Mouse (Mus musculus) common myeloid progenitor, adult 5-6 weeks (primary cell): ENCODE results near the gene Npff. TPM values are rescaled to one million over a fixed set of nuclear protein-coding genes. Genes with fewer than 3 reads are reported as not detected.
A peak's percentile ranks its signal among the peaks of the same experiment; 100 is the strongest.

Source experiments
- ATAC-seq: replicated peaks from 2 replicates; pipeline ENCODE4 v1.8.0; 2016; ENCODE audit warnings: low read depth, mild to moderate bottlenecking, moderate TSS enrichment, inconsistent platforms; ENCODE audit not compliant: poor library complexity, severe bottlenecking
- total RNA-seq: library from RNA; stranded (forward); fragments of 200-1000, 187-1606 nt; gene quantifications from 2 replicates; pipeline ENCODE4 v1.2.3, GENCODE M21; 2017

Gene Npff
- total RNA-seq, 1 experiment from 2014 or later = 0.50 TPM

DNA sequence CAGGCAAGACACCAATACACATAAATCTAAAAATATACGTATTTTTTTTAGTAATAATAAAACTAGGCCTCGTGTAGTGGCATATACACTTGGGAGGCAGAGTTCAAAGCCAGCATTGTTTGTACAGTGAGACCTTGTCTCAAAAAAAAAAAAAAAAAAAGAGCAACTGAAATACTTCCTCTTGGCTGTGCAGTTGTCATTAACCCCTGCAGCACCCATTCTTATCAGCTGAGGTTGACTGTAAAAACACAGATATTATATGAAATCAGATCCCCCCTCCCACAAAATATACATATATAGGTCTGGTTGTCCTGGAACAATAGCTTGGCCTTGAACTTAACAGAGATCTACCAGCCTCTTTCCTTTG lies 18.3 kb downstream of the Npff start:
- no peak for ATAC-seq

DNA sequence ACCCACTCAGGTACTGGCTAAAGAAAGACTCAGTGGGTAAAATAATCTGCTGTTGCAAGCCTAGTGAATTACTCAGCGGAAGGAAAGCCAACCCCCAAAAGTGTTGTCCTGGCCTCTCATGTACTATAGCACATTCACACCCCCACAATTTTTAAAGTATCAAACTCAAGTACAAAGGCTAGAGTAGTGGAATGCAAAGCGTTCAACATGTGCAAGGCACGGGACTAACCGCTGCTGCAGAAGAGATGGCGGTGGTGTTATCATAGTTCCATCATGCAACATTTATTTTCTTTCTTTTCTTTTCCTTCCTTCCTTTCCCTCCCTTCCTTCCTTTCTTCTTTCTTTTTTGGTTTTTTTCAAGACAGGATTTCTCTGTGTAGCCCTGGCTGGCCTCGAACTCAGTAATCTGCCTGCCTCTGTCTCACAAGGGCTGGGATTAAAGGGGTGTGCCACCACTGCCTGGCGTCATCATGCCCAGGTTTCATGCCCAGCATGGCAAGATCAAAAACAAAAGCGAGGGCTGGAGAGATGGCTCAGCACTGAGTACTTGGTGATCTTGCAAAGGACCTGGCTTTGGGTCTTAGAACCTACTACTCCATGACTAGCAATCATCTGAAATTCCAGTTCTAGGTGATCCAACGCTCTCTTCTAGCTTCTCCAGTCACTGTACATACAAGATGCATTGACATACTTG lies 18.8 kb downstream of the Npff start:
- no peak for ATAC-seq

DNA sequence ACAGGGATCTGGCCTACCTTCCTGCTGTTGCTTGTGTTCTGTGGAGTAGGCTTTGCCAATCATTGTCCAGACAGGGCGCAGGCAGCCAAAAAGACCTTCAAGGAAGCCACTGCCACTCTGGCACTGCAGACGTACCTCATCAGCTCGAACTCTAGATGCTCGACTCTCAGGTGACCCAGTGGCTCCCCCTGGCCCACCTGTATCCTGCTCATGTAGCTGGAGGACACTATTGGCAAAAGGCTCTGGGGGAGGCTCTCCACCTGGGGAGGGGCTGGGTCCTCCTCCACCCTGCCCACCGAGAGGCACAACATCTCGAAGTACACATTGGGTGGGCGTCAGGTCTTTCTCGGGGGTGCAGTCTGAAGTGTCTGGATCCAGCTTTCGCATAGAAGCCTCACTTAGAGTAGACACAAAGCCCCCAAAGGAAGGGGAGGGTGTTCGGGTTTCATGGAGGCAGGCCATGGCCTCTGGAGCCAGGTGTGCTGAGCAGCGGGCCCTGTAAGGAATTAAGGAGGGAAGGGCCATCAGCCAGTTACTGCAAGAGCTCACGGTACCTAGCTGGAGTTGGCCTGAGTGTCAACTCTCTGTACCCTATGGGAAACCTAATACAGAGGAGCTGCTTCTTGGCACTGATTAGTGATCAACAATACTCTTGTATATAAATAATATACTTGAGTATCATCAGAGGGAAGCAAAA lies 19.5 kb downstream of the Npff start:
- no peak for ATAC-seq

DNA sequence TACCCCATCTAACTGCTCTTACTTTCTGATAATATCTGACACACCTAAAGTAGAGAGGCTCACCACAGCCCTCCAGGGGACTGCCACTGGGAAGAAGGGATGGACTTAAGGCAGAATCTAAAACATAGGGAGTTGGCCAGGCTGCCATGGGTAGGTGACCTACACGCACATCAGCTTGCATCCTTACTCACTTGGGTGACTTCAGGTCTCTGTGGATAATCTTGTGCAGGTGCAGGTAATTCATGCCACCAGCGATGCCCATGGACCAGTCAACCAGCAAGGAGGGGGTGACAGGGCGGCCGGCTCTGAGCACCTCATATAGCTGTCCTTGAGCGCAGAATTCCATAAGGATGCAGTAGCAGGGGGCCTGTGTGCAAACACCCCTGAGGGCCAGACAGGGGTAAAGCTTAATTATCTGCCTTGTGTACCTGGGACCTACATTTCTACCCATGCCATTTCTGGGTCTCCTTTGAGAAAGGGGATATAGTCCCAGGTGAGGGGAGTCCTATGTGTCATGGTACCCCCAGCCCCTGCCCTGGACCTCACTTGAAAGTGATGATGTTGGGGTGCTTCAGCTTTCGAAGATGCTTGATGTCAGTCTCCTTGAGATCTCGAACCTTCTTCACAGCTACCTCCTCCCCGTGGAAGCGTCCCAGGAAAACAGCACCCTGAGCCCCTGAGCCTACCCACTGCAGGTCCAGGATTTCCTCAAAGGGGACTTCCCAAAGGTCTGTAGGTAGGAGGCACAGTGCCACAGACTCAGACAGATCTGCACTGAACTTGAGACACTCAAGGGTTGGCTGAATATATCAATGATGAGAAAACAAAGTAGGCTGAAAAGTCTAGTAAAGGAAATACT lies 20.6 kb downstream of the Npff start:
- no peak for ATAC-seq

DNA sequence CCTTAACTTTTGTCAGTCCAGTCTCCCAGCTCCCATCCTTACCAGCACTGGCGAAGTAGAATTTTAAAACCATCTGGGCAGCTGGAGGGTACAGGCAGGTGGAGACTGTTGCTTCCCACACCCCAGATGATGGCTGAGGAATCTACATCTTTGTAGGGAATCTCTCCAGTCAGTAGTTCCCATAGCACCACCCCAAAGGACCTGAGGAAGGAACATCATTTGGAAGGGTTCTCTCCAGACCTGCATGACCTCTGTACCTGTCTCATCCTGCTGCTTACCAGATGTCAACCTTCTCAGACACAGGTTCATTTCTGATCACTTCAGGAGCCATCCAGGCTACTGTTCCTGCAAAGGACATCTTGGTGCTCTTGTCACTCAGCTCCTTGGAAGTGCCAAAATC lies 21.3 kb downstream of the Npff start, which contains the start of gene Gm10337:
Gene Gm10337 (plus strand): TSS at position 276 of the 400 bp plus-strand sequence.
- ATAC-seq = no peak

DNA sequence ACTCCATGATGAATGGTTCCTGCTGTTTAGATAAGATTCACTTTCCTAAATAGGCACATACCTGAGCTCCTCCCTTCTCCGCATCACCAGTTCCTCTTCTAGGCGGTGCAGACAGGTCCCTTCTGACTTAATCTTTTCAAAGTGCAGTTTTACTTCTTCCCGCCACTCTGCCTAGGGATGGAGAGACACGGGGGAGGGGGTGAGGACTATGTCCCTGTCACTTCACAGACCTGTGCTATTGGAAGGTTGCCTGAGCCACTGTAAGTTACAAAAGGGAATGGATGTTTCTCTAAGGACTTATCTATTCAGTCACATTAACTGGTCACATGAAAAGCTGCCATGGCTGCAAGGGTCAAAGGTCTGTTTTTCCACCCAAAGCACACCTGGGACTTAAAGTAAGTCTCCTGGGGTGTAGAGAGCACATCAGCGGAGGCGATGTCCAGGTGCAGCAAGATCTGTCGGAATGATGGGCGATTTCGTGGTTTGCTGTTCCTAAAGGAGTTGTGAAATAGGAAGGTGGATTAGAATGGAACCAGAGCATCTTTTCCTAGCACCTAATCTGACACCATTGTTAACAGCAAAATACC lies 22.4 kb downstream of the Npff start:
- no peak for ATAC-seq

DNA sequence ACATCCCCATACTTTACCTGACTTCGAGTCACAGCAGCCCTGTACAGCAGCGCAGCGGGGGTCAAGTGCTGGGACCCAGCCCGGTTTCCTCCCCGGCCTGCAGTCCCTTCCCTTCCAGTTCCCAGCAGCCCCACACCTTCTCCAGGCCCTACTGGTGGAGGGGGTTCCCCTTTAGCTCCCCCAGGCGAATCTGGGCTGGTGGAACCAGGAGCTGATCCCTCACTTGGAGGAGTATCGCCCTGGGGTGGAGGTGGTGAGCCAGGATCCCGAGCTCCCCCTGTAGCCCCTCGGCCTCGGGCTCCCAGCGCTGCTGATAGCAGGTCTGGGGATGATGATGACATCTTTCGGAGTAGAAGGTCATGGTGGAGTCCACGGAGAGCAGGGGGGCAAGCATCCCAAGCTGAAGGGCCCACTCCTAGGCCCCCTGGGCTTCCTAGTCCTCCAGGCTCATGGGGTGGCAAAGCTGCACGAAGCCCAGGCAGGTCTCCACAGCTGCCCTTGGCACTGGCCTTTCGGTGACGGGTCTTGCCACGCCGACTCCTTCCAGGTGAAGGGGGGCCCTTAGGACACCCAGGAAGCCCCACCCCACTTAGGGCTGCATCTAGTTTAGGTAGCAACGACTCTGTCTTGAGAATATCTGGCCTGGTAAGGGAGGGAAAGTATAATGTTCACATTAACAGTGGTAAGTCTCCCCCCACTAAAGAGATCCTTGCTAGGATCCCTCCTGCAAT lies 23.5 kb downstream of the Npff start:
- ATAC-seq = no peak

DNA sequence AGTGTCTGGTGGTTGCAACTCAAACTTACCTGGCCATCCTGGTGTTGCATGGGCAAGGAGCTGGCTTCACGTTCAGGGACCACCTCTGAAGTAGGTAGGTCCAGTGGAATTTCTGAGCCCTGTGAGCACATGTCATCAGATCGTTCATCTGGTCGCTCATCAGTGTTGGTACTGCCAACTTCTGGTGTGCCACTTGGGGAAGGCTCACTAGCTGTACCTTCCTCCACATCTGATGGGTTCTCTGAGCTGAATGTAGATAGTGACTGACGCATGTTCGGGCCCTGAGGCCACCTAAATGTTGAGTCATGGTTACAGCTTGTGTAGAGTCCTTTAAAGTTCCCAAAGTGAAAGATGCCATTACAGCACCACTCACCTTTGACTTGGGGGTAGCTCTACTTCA lies 24.3 kb downstream of the Npff start:
- no peak for ATAC-seq

DNA sequence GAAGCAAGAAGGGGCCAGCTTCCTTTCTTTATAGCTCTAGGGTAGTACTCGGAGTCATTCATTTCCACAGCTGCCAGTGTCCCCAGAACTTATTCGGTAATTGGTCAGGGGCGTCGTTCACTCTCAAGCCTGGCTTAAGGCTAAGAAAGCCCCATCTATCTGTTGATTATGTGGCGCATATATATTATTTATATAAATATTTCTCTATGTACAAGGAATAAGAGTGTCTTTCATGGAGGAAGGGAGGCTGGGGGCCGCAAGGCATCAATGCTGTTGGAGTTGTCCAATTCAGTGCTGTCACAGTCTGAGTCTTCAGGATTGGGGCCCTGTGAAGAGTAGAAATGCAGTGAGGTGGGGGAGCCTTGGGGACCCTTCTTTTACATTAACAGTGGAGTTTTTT lies 24.9 kb downstream of the Npff start:
- ATAC-seq = no peak

DNA sequence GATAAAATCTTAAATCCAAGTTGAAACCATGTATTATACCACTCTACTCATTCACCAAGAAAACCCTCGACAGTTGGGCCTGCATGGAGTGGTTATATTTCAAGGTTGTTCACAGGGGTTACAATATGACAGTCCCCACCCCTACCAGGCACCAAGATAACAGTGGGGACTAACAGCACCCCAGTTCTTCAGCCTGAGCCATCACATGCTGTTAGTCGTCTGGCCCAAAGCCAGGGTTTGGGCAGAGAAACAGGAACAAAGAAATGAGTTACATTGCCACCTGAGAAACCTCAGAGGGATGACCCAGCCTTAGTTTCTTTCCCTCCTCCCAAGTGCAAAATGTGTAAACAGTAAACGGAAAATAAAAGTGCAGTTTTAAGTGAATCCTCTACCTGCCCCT lies 25.4 kb downstream of the Npff start:
- 0 out of 2 replicates have a peak, but pooled peaks have one; percentile 25 for ATAC-seq

DNA sequence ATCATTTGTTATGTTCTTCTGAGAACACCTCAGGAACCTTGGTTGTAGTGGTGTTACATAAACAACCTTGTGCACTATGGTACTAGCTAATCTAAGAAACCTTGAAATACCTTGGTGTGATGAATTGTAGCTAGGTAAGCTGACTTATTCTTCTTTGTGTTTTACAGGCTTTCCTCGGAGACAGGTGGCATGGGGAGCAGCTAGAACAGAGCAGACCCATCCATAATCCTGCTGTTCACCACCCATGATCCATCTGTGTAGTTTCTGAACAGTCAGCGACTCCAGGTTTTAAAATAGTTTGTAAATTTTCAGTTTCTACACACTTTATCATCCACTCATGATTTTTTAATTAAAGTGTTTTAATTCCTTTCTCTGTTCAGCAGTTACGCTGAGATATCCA lies 26.4 kb downstream of the Npff start:
- ATAC-seq = no peak

DNA sequence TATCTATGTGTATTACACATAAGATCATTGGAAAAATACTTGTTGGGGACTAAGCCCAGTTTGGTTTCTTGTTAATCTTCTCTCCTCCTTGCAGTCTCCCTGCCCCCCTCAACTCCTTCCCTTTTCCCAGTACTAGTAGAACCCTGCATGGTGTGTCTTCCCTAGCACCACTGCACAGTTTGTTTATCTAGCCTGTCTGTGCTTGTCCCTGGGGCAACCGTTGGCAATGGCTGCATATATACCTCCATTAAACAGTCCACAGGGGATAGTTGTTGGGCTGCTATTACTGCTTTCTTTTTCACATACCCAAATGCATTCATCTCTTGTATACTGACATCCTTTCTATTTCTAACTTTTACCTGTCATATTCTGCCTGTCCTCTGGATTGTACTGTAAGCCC lies 37.1 kb downstream of the Npff start:
- no peak for ATAC-seq

DNA sequence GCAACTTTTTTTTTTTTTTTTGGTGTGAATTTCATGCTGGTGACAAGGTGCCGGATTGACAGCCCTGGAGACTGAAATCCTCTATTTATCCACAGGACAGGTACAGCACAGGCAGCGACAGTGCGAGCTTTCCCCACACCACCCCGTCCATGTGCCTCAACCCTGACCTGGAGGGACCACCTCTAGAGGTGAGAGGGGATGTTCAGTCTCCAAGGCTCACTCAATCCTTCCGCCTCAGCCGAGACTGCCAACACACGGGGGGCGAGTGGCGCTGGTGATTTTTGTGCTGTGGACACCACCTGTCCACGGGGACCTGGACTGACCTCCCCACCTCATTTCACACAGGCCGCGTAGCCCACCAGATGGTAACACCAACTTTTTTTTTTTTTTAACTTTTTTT lies 38.9 kb downstream of the Npff start:
- ATAC-seq = no peak

DNA sequence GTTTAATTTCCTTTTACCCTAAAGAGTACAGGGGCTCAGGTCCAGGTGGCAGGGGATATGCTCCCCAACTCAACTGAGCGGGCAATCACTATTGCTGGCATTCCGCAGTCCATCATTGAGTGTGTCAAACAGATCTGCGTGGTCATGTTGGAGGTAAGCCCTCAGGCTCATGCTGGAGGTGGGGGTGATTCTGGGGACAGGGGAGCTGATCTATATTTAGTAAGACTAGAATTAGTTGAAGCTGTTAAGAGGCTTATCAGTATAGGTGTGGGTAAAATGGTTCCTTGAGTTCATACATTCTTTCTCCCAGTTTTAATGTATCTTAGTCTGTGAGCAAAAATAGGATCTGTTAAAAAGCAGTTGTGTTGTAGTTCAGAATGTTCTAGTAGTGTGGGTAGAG lies 41.6 kb downstream of the Npff start:
- no peak for ATAC-seq

DNA sequence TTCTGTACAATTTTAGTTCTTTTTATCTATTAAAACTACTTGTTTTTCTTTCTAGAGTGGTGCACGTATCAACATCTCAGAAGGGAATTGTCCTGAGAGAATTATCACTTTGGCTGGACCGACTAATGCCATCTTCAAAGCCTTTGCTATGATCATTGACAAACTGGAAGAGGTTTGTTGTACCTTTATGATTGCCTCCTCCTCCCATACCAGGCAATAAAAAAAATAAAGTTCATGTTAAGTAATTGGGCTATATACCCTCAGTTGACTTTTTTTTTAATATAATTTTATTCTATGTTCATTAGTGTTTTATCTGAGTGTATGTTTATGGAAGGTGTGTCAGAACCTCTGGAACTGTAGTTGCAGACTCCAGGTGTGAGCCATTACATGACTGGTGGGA lies 50.2 kb downstream of the Npff start:
- ATAC-seq = no peak

Other genes starting within 250 kb of the Npff start
- gene Mfsd5, start 245.5 kb downstream of the Npff start, total RNA-seq = 16.8 and 21.0 TPM in 2 replicates
- 24.6 and 39.7 TPM in 2 replicates for gene Espl1, start 228.7 kb downstream of the Npff start, total RNA-seq
- 219 and 289 TPM in 2 replicates for gene Pfdn5, start 198.8 kb downstream of the Npff start, total RNA-seq
- 40.0 and 50.8 TPM in 2 replicates for gene Myg1, start 193.2 kb downstream of the Npff start, total RNA-seq
- gene Aaas, start 174.2 kb downstream of the Npff start, total RNA-seq = 111 and 199 TPM in 2 replicates
- not detected in 2 replicates for gene Sp7, start 157.8 kb downstream of the Npff start, total RNA-seq
- 65.3 and 87.3 TPM in 2 replicates for gene Sp1, start 118.8 kb downstream of the Npff start, total RNA-seq
- not detected in 2 replicates for gene Amhr2, start 79.6 kb downstream of the Npff start, total RNA-seq
- 38.7 and 51.2 TPM in 2 replicates for gene Prr13, start 65.9 kb downstream of the Npff start, total RNA-seq
- gene Pcbp2, start 54.4 kb downstream of the Npff start, total RNA-seq = 227 and 349 TPM in 2 replicates
- gene Gm10337, start 21.2 kb downstream of the Npff start, total RNA-seq = not detected in 2 replicates
- gene Map3k12, start 7.9 kb downstream of the Npff start, total RNA-seq = 0.92 and 1.3 TPM in 2 replicates
- 13.4 and 31.7 TPM in 2 replicates for gene Tarbp2, start 6.8 kb downstream of the Npff start, total RNA-seq
- not detected in 2 replicates for gene Gm28047, start 100.1 kb upstream of the Npff start, total RNA-seq
- gene Atf7, start 100.5 kb upstream of the Npff start, total RNA-seq = 35.6 and 70.9 TPM in 2 replicates
- gene Atp5g2, start 147.4 kb upstream of the Npff start, total RNA-seq = 24.4 and 33.1 TPM in 2 replicates
- gene Calcoco1, start 197.2 kb upstream of the Npff start, total RNA-seq = 21.2 and 23.2 TPM in 2 replicates